Mouse (Mus musculus): ENCODE measurements around the gene Tpst1. TPM values are rescaled to one million over a fixed set of nuclear protein-coding genes. Genes with fewer than 3 reads are reported as not detected.
A peak's percentile ranks its signal among the peaks of the same experiment; 100 is the strongest.

Gene Tpst1
- polyA plus RNA-seq, 1 experiment from 2014 or later, result 63.0 TPM

- no peak for ATAC-seq (ENCODE audit: low FRiP score)
- no peak overlapping the region for H3K4me2 ChIP-seq (replicated peaks)
- H3K9ac ChIP-seq, result no peak overlapping the region
- H3K27ac ChIP-seq, result no peak overlapping the region
- no peaks in the 10 kb centered on the region for H3K4me1 ChIP-seq (replicated peaks; ENCODE audit: control insufficient read depth, insufficient read depth, low read length)
- H3K36me3 ChIP-seq (replicated peaks; ENCODE audit: control insufficient read depth, insufficient read depth), result no peaks in the 10 kb centered on the region
- no peak for DNase-seq (ENCODE audit: low spot score)
- H3K4me3 ChIP-seq (replicated peaks; ENCODE audit: low read length), result no peak overlapping the region
- WGBS, result 79% methylated on average over 4 of the region's 4 CpGs
- no peaks in the 10 kb centered on the region for H3K27me3 ChIP-seq (ENCODE audit: control insufficient read depth, insufficient read depth, low read length)
- H3K9me3 ChIP-seq (ENCODE audit: control insufficient read depth, low read length), result no peaks in the 10 kb centered on the region
Observed at GRCm38 (mm10) chr5:130165213-130165612, 92.1 kb downstream of the Tpst1 start.

GRCm38 (mm10) chr5:130169109-130169508 lies 96.0 kb downstream of the Tpst1 start:
- ATAC-seq (ENCODE audit: low FRiP score) (no peak), DNase-seq (ENCODE audit: low spot score) (no peak)
- Histone ChIP-seq H3K4me1 (replicated peaks; ENCODE audit: control insufficient read depth, insufficient read depth, low read length) (peaks cover 22% of the 10 kb centered on the region), H3K9ac (no peak overlapping the region), H3K4me3 (replicated peaks; ENCODE audit: low read length) (no peak overlapping the region), H3K36me3 (replicated peaks; ENCODE audit: control insufficient read depth, insufficient read depth) (no peaks in the 10 kb centered on the region), H3K4me2 (replicated peaks) (no peak overlapping the region), H3K9me3 (ENCODE audit: control insufficient read depth, low read length) (no peaks in the 10 kb centered on the region), H3K27ac (no peak overlapping the region), H3K27me3 (ENCODE audit: control insufficient read depth, insufficient read depth, low read length) (no peaks in the 10 kb centered on the region)
- WGBS, result 77% methylated on average over 6 of the region's 6 CpGs

- peak overlapping the region; percentile 91 for H3K4me3 ChIP-seq (replicated peaks; ENCODE audit: low read length)
- 18% methylated on average over 6 of the region's 6 CpGs for WGBS
- no peak for DNase-seq (ENCODE audit: low spot score)
- no peaks in the 10 kb centered on the region for H3K36me3 ChIP-seq (replicated peaks; ENCODE audit: control insufficient read depth, insufficient read depth)
- ATAC-seq (ENCODE audit: low FRiP score), result 0 out of 2 replicates have a peak, but pooled peaks have one; percentile 6
- H3K9me3 ChIP-seq (ENCODE audit: control insufficient read depth, low read length), result no peaks in the 10 kb centered on the region
- peak overlapping the region; percentile 93 for H3K9ac ChIP-seq
- H3K4me2 ChIP-seq (replicated peaks), result peak overlapping the region; percentile 92
- H3K4me1 ChIP-seq (replicated peaks; ENCODE audit: control insufficient read depth, insufficient read depth, low read length), result peaks cover 22% of the 10 kb centered on the region
- no peaks in the 10 kb centered on the region for H3K27me3 ChIP-seq (ENCODE audit: control insufficient read depth, insufficient read depth, low read length)
- H3K27ac ChIP-seq, result peak overlapping the region; percentile 76
Observed at GRCm38 (mm10) chr5:130170666-130171422, 97.7 kb downstream of the Tpst1 start.

- Histone ChIP-seq H3K36me3 (replicated peaks; ENCODE audit: control insufficient read depth, insufficient read depth) (no peaks in the 10 kb centered on the region), H3K4me1 (replicated peaks; ENCODE audit: control insufficient read depth, insufficient read depth, low read length) (peaks cover 22% of the 10 kb centered on the region), H3K9ac (peak within 1 kb of the TSS; percentile 93), H3K27ac (peak within 1 kb of the TSS; percentile 76), H3K27me3 (ENCODE audit: control insufficient read depth, insufficient read depth, low read length) (no peaks in the 10 kb centered on the region), H3K9me3 (ENCODE audit: control insufficient read depth, low read length) (no peaks in the 10 kb centered on the region), H3K4me2 (replicated peaks) (peak within 1 kb of the TSS; percentile 92), H3K4me3 (replicated peaks; ENCODE audit: low read length) (peak within 1 kb of the TSS; percentile 91)
- ATAC-seq (ENCODE audit: low FRiP score) (peak; percentile 97), DNase-seq (ENCODE audit: low spot score) (peak; percentile 90)
- whole genome bisulfite sequencing, result under 1% methylated on average over 29 of the region's 62 CpGs
Observed at GRCm38 (mm10) chr5:130171423-130171954, 98.4 kb downstream of the Tpst1 start, which contains the start of gene Rabgef1. Gene Rabgef1, plus strand, starts transcription at chr5:130171798.

GRCm38 (mm10) chr5:130171956-130172601 lies 99.0 kb downstream of the Tpst1 start:
- peak overlapping the region; percentile 91 for H3K4me3 ChIP-seq (replicated peaks; ENCODE audit: low read length)
- H3K36me3 ChIP-seq (replicated peaks; ENCODE audit: control insufficient read depth, insufficient read depth), result no peaks in the 10 kb centered on the region
- ATAC-seq (ENCODE audit: low FRiP score) (peak; percentile 17; the same call in 1 of the 2 replicates), DNase-seq (ENCODE audit: low spot score) (peak; percentile 26)
- no peaks in the 10 kb centered on the region for H3K27me3 ChIP-seq (ENCODE audit: control insufficient read depth, insufficient read depth, low read length)
- peak overlapping the region; percentile 76 for H3K27ac ChIP-seq
- peak overlapping the region; percentile 88 for H3K4me2 ChIP-seq (replicated peaks)
- H3K4me1 ChIP-seq (replicated peaks; ENCODE audit: control insufficient read depth, insufficient read depth, low read length), result peaks cover 22% of the 10 kb centered on the region
- H3K9ac ChIP-seq, result peak overlapping the region; percentile 93
- H3K9me3 ChIP-seq (ENCODE audit: control insufficient read depth, low read length), result no peaks in the 10 kb centered on the region
- 1% methylated on average over 38 of the region's 46 CpGs for WGBS

- H3K4me3 ChIP-seq (replicated peaks; ENCODE audit: low read length), result peak overlapping the region; percentile 91; the same call in 1 of the 2 replicates
- H3K27me3 ChIP-seq (ENCODE audit: control insufficient read depth, insufficient read depth, low read length), result no peaks in the 10 kb centered on the region
- ATAC-seq (ENCODE audit: low FRiP score), result no peak
- no peak overlapping the region for H3K27ac ChIP-seq
- no peak for DNase-seq (ENCODE audit: low spot score)
- no peaks in the 10 kb centered on the region for H3K9me3 ChIP-seq (ENCODE audit: control insufficient read depth, low read length)
- H3K36me3 ChIP-seq (replicated peaks; ENCODE audit: control insufficient read depth, insufficient read depth), result no peaks in the 10 kb centered on the region
- peaks cover 22% of the 10 kb centered on the region for H3K4me1 ChIP-seq (replicated peaks; ENCODE audit: control insufficient read depth, insufficient read depth, low read length)
- peak overlapping the region; percentile 93; the same call in 1 of the 2 replicates for H3K9ac ChIP-seq
- peak overlapping the region; percentile 88 for H3K4me2 ChIP-seq (replicated peaks)
- WGBS, result 97% methylated on average over 4 of the region's 4 CpGs
Observed at GRCm38 (mm10) chr5:130173012-130173411, 99.9 kb downstream of the Tpst1 start.

- Histone ChIP-seq H3K36me3 (replicated peaks; ENCODE audit: control insufficient read depth, insufficient read depth) (no peaks in the 10 kb centered on the region), H3K4me1 (replicated peaks; ENCODE audit: control insufficient read depth, insufficient read depth, low read length) (peaks cover 9% of the 10 kb centered on the region), H3K27ac (no peak overlapping the region), H3K27me3 (ENCODE audit: control insufficient read depth, insufficient read depth, low read length) (no peaks in the 10 kb centered on the region), H3K9ac (no peak overlapping the region), H3K9me3 (ENCODE audit: control insufficient read depth, low read length) (no peaks in the 10 kb centered on the region), H3K4me3 (replicated peaks; ENCODE audit: low read length) (no peak overlapping the region), H3K4me2 (replicated peaks) (no peak overlapping the region)
- DNase-seq (ENCODE audit: low spot score) (no peak), ATAC-seq (ENCODE audit: low FRiP score) (no peak)
- 78% methylated on average over 4 of the region's 4 CpGs for WGBS
Observed at GRCm38 (mm10) chr5:130177871-130178270, 104.7 kb downstream of the Tpst1 start.

GRCm38 (mm10) chr5:130180362-130180761 lies 107.2 kb downstream of the Tpst1 start:
- Histone ChIP-seq H3K4me3 (replicated peaks; ENCODE audit: low read length) (no peak overlapping the region), H3K9ac (no peak overlapping the region), H3K4me2 (replicated peaks) (no peak overlapping the region), H3K27ac (no peak overlapping the region), H3K27me3 (ENCODE audit: control insufficient read depth, insufficient read depth, low read length) (no peaks in the 10 kb centered on the region), H3K4me1 (replicated peaks; ENCODE audit: control insufficient read depth, insufficient read depth, low read length) (no peaks in the 10 kb centered on the region), H3K9me3 (ENCODE audit: control insufficient read depth, low read length) (no peaks in the 10 kb centered on the region), H3K36me3 (replicated peaks; ENCODE audit: control insufficient read depth, insufficient read depth) (no peaks in the 10 kb centered on the region)
- ATAC-seq (ENCODE audit: low FRiP score) (no peak), DNase-seq (ENCODE audit: low spot score) (no peak)
- WGBS, result 58% methylated on average over 7 of the region's 7 CpGs
